Mouse (Mus musculus) megakaryocyte, adult 5-6 weeks (primary cell): Measurements from ENCODE around the gene Olfr944. TPM values are rescaled to one million over a fixed set of nuclear protein-coding genes. Genes with fewer than 3 reads are reported as not detected.

ENCODE experiments used
- ATAC-seq: 2 replicates; pipeline ENCODE4 v1.8.0; 2016; ENCODE audit warnings: mild to moderate bottlenecking, inconsistent platforms; ENCODE audit not compliant: poor library complexity, severe bottlenecking
- total RNA-seq, 2 experiments: library from RNA; stranded (forward) in 1 of 2; stranded (reverse) in 1 of 2; fragments of 153-499, 151-499 nt in 1 of 2; fragments of 221-1000, 200-1000 nt in 1 of 2; gene quantifications; 2 replicates each; pipeline versions ENCODE4 v1.2.3 to v1.2.4; 2015 to 2017

Olfr944 gene
- total RNA-seq (2015) = not detected in 2 replicates
- total RNA-seq (2017) = not detected in 2 replicates

- ATAC-seq = no peak
These were observed at the start of gene Olfr944 for GRCm38 (mm10) chr9:39201620-39202019. Gene Olfr944 (plus strand): TSS chr9:39201920.

- ATAC-seq = no peak
These were observed 49.3 kb upstream of the Olfr944 start for GRCm38 (mm10) chr9:39152401-39152800.

- no peak for ATAC-seq
These were observed 35.7 kb upstream of the Olfr944 start, which contains the start of gene Olfr943 for GRCm38 (mm10) chr9:39166004-39166403. Gene Olfr943 (plus strand): TSS chr9:39166304.

GRCm38 (mm10) chr9:39249894-39250293 lies 48.2 kb downstream of the Olfr944 start, which contains the start of gene Olfr1537:
Gene Olfr1537 (minus strand): TSS chr9:39249994.
- no peak for ATAC-seq

Other genes with a start within 250 kb of the Olfr944 start
- not detected in 2 replicates for gene Olfr933, start 229.6 kb upstream of the Olfr944 start, total RNA-seq (2015)
- gene Olfr933, start 229.6 kb upstream of the Olfr944 start, total RNA-seq (2017) = not detected in 2 replicates
- not detected in 2 replicates for gene Olfr934, start 213.6 kb upstream of the Olfr944 start, total RNA-seq (2015)
- not detected in 2 replicates for gene Olfr934, start 213.6 kb upstream of the Olfr944 start, total RNA-seq (2017)
- gene Olfr935, start 202.2 kb upstream of the Olfr944 start, total RNA-seq (2015) = not detected in 2 replicates
- not detected in 2 replicates for gene Olfr935, start 202.2 kb upstream of the Olfr944 start, total RNA-seq (2017)
- not detected in 2 replicates for gene Olfr146, start 178.5 kb upstream of the Olfr944 start, total RNA-seq (2015)
- gene Olfr146, start 178.5 kb upstream of the Olfr944 start, total RNA-seq (2017) = not detected in 2 replicates
- gene Olfr937, start 137.0 kb upstream of the Olfr944 start, total RNA-seq (2015) = not detected in 2 replicates
- gene Olfr937, start 137.0 kb upstream of the Olfr944 start, total RNA-seq (2017) = not detected in 2 replicates
- gene Olfr938, start 123.0 kb upstream of the Olfr944 start, total RNA-seq (2015) = not detected in 2 replicates
- gene Olfr938, start 123.0 kb upstream of the Olfr944 start, total RNA-seq (2017) = not detected in 2 replicates
- not detected in 2 replicates for gene Olfr27, start 73.8 kb upstream of the Olfr944 start, total RNA-seq (2015)
- not detected in 2 replicates for gene Olfr27, start 73.8 kb upstream of the Olfr944 start, total RNA-seq (2017)
- not detected in 2 replicates for gene Olfr943, start 35.6 kb upstream of the Olfr944 start, total RNA-seq (2015)
- not detected in 2 replicates for gene Olfr943, start 35.6 kb upstream of the Olfr944 start, total RNA-seq (2017)
- not detected in 2 replicates for gene Olfr1537, start 48.1 kb downstream of the Olfr944 start, total RNA-seq (2015)
- gene Olfr1537, start 48.1 kb downstream of the Olfr944 start, total RNA-seq (2017) = not detected in 2 replicates
- not detected in 2 replicates for gene Olfr945, start 74.9 kb downstream of the Olfr944 start, total RNA-seq (2015)
- gene Olfr945, start 74.9 kb downstream of the Olfr944 start, total RNA-seq (2017) = not detected in 2 replicates
- gene Olfr948, start 124.1 kb downstream of the Olfr944 start, total RNA-seq (2015) = not detected in 2 replicates
- not detected in 2 replicates for gene Olfr948, start 124.1 kb downstream of the Olfr944 start, total RNA-seq (2017)
- not detected in 2 replicates for gene Olfr951, start 185.5 kb downstream of the Olfr944 start, total RNA-seq (2015)
- gene Olfr951, start 185.5 kb downstream of the Olfr944 start, total RNA-seq (2017) = not detected in 2 replicates
- not detected in 2 replicates for gene Olfr952, start 225.2 kb downstream of the Olfr944 start, total RNA-seq (2015)
- gene Olfr952, start 225.2 kb downstream of the Olfr944 start, total RNA-seq (2017) = not detected in 2 replicates